Mouse (Mus musculus) MEL (cell line): ENCODE measurements around the gene Fgg.

Source experiments
- EP300 ChIP-seq, 2 experiments: IDR thresholded peaks; 2 replicates each; pipeline ENCODE4 v1.6.1; 2011; ENCODE audit warnings: improper control_type of control experiment in 2 of 2, low read length in 2 of 2, low read depth in 1 of 2, mild to moderate bottlenecking in 1 of 2
- NRF1 ChIP-seq: IDR thresholded peaks from 2 replicates; pipeline ENCODE4 v1.6.1; 2014; ENCODE audit warnings: low read depth, mild to moderate bottlenecking, inconsistent platforms, low read length, improper control_type of control experiment, moderate library complexity; ENCODE audit not compliant: poor library complexity, insufficient read depth, severe bottlenecking

GRCm38 (mm10) chr3:83016236-83016635 is 8.7 kb downstream of the Fgg start:
- TF ChIP-seq EP300 (IDR thresholded peaks at IDR 0.05; ENCODE audit: low read depth in 1 of 2, low read length in 2 of 2) (no peak), NRF1 (no peak)
